ENCODE assay signal across 8 mouse cellular contexts in genomic region chr8:111932580-111933336, GRCm38 (mm10). TPM values are rescaled to one million over a fixed set of nuclear protein-coding genes. Genes with fewer than 3 reads are reported as not detected.
DNase-seq lines count a peak whose midpoint lies in the region.

No protein-coding gene starts in this region.

- no peaks in the 10 kb centered on the region for H3K9me3 ChIP-seq in forebrain, embryonic 10.5 days

- peak overlapping the region; percentile 82 for H3K4me3 ChIP-seq in brown adipose tissue, adult 24 weeks (ENCODE audit: insufficient read depth, low read depth, low read length)
- peak overlapping the region; percentile 87 for H3K4me3 ChIP-seq in forebrain, embryonic 10.5 days

- H3K27ac ChIP-seq in brown adipose tissue, adult 24 weeks (replicated peaks; ENCODE audit: low read depth, low read length): no peak overlapping the region
- H3K27ac ChIP-seq in forebrain, embryonic 10.5 days: peak overlapping the region; percentile 95

- H3K4me1 ChIP-seq in brown adipose tissue, adult 24 weeks (ENCODE audit: control insufficient read depth, insufficient read depth, insufficient read length, low read length): no peaks in the 10 kb centered on the region; the same call in 1 of the 2 replicates
- peaks cover 25% of the 10 kb centered on the region for H3K4me1 ChIP-seq in forebrain, embryonic 10.5 days

- peak; percentile 73 to 82 for DNase-seq in adrenal gland, adult (ENCODE audit: inconsistent age in 2 of 2, low spot score in 1 of 2)
- no peak for DNase-seq in adrenal gland, postnatal 4 days (ENCODE audit: low spot score in 2 of 2)
- DNase-seq in forebrain, embryonic 10.5 days (ENCODE audit: extremely low spot score, low spot score): peak; percentile 53
- peak; percentile 46 for DNase-seq in heart, postnatal 25 days (ENCODE audit: low spot score)
- peak; percentile 19 for DNase-seq in left cerebral cortex, postnatal 36 days (ENCODE audit: low spot score in 2 of 2)
- DNase-seq in mesoderm, embryonic 11.5 days (ENCODE audit: low read depth, low spot score): peak; percentile 57
- DNase-seq in splenic B cell, adult 2 months (ENCODE audit: low read depth, low spot score): peak; percentile 61

- intact Hi-C loops in heart, postnatal 25 days (cut with DNase I): no loop called here
- intact Hi-C loops in left cerebral cortex, postnatal 36 days (cut with DNase I): loop anchor here (5.0 kb wide), 2 partner anchors 55 to 80 kb away; partner anchors contain the start of genes Cfdp1 and Tmem170

- no peaks in the 10 kb centered on the region for H3K27me3 ChIP-seq in forebrain, embryonic 10.5 days (ENCODE audit: poor library complexity, severe bottlenecking)
- H3K27me3 ChIP-seq in splenic B cell, adult 2 months (ENCODE audit: control insufficient read depth, insufficient read depth, low read length, poor library complexity, severe bottlenecking): no peaks in the 10 kb centered on the region

- peaks cover 3% of the 10 kb centered on the region; the same call in 1 of the 2 replicates for H3K36me3 ChIP-seq in forebrain, embryonic 10.5 days (replicated peaks)
- no peaks in the 10 kb centered on the region for H3K36me3 ChIP-seq in splenic B cell, adult 2 months (ENCODE audit: control insufficient read depth, insufficient read depth, low read length, poor library complexity, severe bottlenecking)

- WGBS in forebrain, embryonic 10.5 days: 34% methylated on average over 19 of the region's 19 CpGs

RNA-seq across cellular contexts. Expression of gene Tmem231, which starts 0.9 kb away (rescaled TPM):
- total RNA-seq in adrenal gland, postnatal 4 days (2021): 10 to 100 TPM in 1 of 2 experiments, 1 to 10 TPM in 1; 7.1 to 10.3 TPM
- polyA plus RNA-seq in brown adipose tissue, adult 24 weeks (2012; ENCODE audit: insufficient read depth, insufficient read length, missing spikeins): 0.54 and 2.1 TPM in 2 replicates
- polyA plus RNA-seq in forebrain, embryonic 10.5 days (2016; fragmentation: Nextera tagmentation; extraction: Ambion mirVana): 23.1 and 23.2 TPM in 2 replicates
- 1 to 10 TPM; 1.5 to 2.1 TPM for total RNA-seq in heart, postnatal 25 days (2021)
- total RNA-seq in left cerebral cortex, postnatal 36 days (2021): 10 to 100 TPM; 10.6 to 13.1 TPM

RNA-seq across cellular contexts. Expression of gene Gabarapl2, which starts 7.7 kb away (rescaled TPM):
- 100 to 1,000 TPM; 115 to 125 TPM for total RNA-seq in adrenal gland, postnatal 4 days (2021)
- polyA plus RNA-seq in brown adipose tissue, adult 24 weeks (2012; ENCODE audit: insufficient read depth, insufficient read length, missing spikeins): 116 and 142 TPM in 2 replicates
- polyA plus RNA-seq in forebrain, embryonic 10.5 days (2016; fragmentation: Nextera tagmentation; extraction: Ambion mirVana): 204 and 213 TPM in 2 replicates
- 100 to 1,000 TPM; 123 to 129 TPM for total RNA-seq in heart, postnatal 25 days (2021)
- total RNA-seq in left cerebral cortex, postnatal 36 days (2021): 100 to 1,000 TPM; 201 to 216 TPM

RNA-seq across cellular contexts. Expression of gene Chst5, which starts 22.5 kb away (rescaled TPM):
- total RNA-seq in adrenal gland, postnatal 4 days (2021): under 1 TPM; 0.34 to 0.59 TPM
- not detected in 2 replicates for polyA plus RNA-seq in brown adipose tissue, adult 24 weeks (2012; ENCODE audit: insufficient read depth, insufficient read length, missing spikeins)
- 1.4 and 1.7 TPM in 2 replicates for polyA plus RNA-seq in forebrain, embryonic 10.5 days (2016; fragmentation: Nextera tagmentation; extraction: Ambion mirVana)
- total RNA-seq in heart, postnatal 25 days (2021): not detected
- under 1 TPM; 0.36 to 0.57 TPM for total RNA-seq in left cerebral cortex, postnatal 36 days (2021)

RNA-seq across cellular contexts. Expression of gene Tmem170, which starts 56.2 kb away (rescaled TPM):
- 1 to 10 TPM; 5.9 to 6.1 TPM for total RNA-seq in adrenal gland, postnatal 4 days (2021)
- 4.5 and 6.0 TPM in 2 replicates for polyA plus RNA-seq in brown adipose tissue, adult 24 weeks (2012; ENCODE audit: insufficient read depth, insufficient read length, missing spikeins)
- polyA plus RNA-seq in forebrain, embryonic 10.5 days (2016; fragmentation: Nextera tagmentation; extraction: Ambion mirVana): 9.1 and 11.8 TPM in 2 replicates
- total RNA-seq in heart, postnatal 25 days (2021): 1 to 10 TPM; 2.9 to 3.1 TPM
- 1 to 10 TPM; 2.9 to 4.4 TPM for total RNA-seq in left cerebral cortex, postnatal 36 days (2021)

RNA-seq across cellular contexts. Expression of gene Adat1, which starts 59.3 kb away (rescaled TPM):
- 1 to 10 TPM; 3.6 TPM for total RNA-seq in adrenal gland, postnatal 4 days (2021)
- 1.5 and 2.4 TPM in 2 replicates for polyA plus RNA-seq in brown adipose tissue, adult 24 weeks (2012; ENCODE audit: insufficient read depth, insufficient read length, missing spikeins)
- 18.6 and 18.7 TPM in 2 replicates for polyA plus RNA-seq in forebrain, embryonic 10.5 days (2016; fragmentation: Nextera tagmentation; extraction: Ambion mirVana)
- total RNA-seq in heart, postnatal 25 days (2021): 1 to 10 TPM; 1.5 to 2.4 TPM
- 1 to 10 TPM; 4.0 to 8.0 TPM for total RNA-seq in left cerebral cortex, postnatal 36 days (2021)

Comparison
In these comparisons a context has a peak if more than half of its experiments do, and no peak if none do; other contexts are left out.
1. DNase-seq: peak in adrenal gland, adult (2 of 2), forebrain, embryonic 10.5 days (single experiment), heart, postnatal 25 days (single experiment), left cerebral cortex, postnatal 36 days (2 of 2), mesoderm, embryonic 11.5 days (single experiment) and splenic B cell, adult 2 months (single experiment); none in adrenal gland, postnatal 4 days (0 of 2).